Mouse (Mus musculus) cerebellum, postnatal 10 days (tissue): ENCODE measurements around the gene Pik3c2b.
A peak's percentile ranks its signal among the peaks of the same experiment; 100 is the strongest.
"Not testable (repeated sequence)": the region's sequence is repeated elsewhere in the genome, so short reads cannot be mapped to it uniquely, and the experiment has no call there.

Source experiments
- DNase-seq, 2 experiments: peaks; one replicate each; pipeline ENCODE4 v3.0.0; 2021; ENCODE audit warnings: mixed read lengths in 2 of 2

Pik3c2b gene

GRCm38 (mm10) chr1:133033316-133034090 is 12.0 kb upstream of the Pik3c2b start:
- DNase-seq, result peak; percentile 63 to 67

- peak; percentile 54 to 61 for DNase-seq
Observed at GRCm38 (mm10) chr1:133034091-133034460, 11.4 kb upstream of the Pik3c2b start.

- DNase-seq, result not testable (repeated sequence)
Observed at GRCm38 (mm10) chr1:133034682-133035081, 10.8 kb upstream of the Pik3c2b start.

GRCm38 (mm10) chr1:133039505-133039949 is 5.9 kb upstream of the Pik3c2b start:
- DNase-seq, result peak; percentile 71 to 82

- DNase-seq, result peak; percentile 87 to 91
Observed at GRCm38 (mm10) chr1:133045861-133046440, 484 bp downstream of the Pik3c2b start.

GRCm38 (mm10) chr1:133046441-133046931 is 1.0 kb downstream of the Pik3c2b start:
- peak; percentile 70 to 71 for DNase-seq

- no peak for DNase-seq
Observed at GRCm38 (mm10) chr1:133047575-133047974, 2.1 kb downstream of the Pik3c2b start.

GRCm38 (mm10) chr1:133048690-133049089 is 3.2 kb downstream of the Pik3c2b start:
- no peak for DNase-seq

GRCm38 (mm10) chr1:133050001-133050431 is 4.5 kb downstream of the Pik3c2b start:
- no peak for DNase-seq

GRCm38 (mm10) chr1:133051829-133052228 is 6.4 kb downstream of the Pik3c2b start:
- DNase-seq, result no peak

- no peak for DNase-seq
Observed at GRCm38 (mm10) chr1:133053034-133053433, 7.6 kb downstream of the Pik3c2b start.

GRCm38 (mm10) chr1:133054326-133054725 is 8.9 kb downstream of the Pik3c2b start:
- DNase-seq, result no peak

- no peak for DNase-seq
Observed at GRCm38 (mm10) chr1:133057345-133058034, 12.0 kb downstream of the Pik3c2b start.

GRCm38 (mm10) chr1:133059592-133059991 is 14.1 kb downstream of the Pik3c2b start:
- no peak for DNase-seq

- DNase-seq, result no peak
Observed at GRCm38 (mm10) chr1:133060681-133061080, 15.2 kb downstream of the Pik3c2b start.

- no peak for DNase-seq
Observed at GRCm38 (mm10) chr1:133063164-133063563, 17.7 kb downstream of the Pik3c2b start.

- DNase-seq, result no peak
Observed at GRCm38 (mm10) chr1:133068268-133068667, 22.8 kb downstream of the Pik3c2b start.

- DNase-seq, result peak; percentile 78 to 82
Observed at GRCm38 (mm10) chr1:133068669-133069274, 23.3 kb downstream of the Pik3c2b start.

GRCm38 (mm10) chr1:133069275-133070120 is 24.0 kb downstream of the Pik3c2b start:
- DNase-seq, result no peak

- DNase-seq, result no peak
Observed at GRCm38 (mm10) chr1:133070157-133070556, 24.7 kb downstream of the Pik3c2b start.

GRCm38 (mm10) chr1:133071666-133072381 is 26.4 kb downstream of the Pik3c2b start:
- DNase-seq, result peak; percentile 73 to 83
